20 mouse cellular contexts compared by ENCODE assay signal in genomic region chr4:123451991-123452390, GRCm38 (mm10).
"Had no signal": no experiment of that assay in that cellular context is flagged by ENCODE, and none has a peak within 500 bp of the region (broad histone marks: within the 10 kb centered on the region; RNA-seq: fewer than 3 reads in every experiment).

No protein-coding gene starts in this region.

- H3K9me3 ChIP-seq: lung, embryonic 15.5 days; megakaryocyte, embryonic 14.5 days; midbrain, embryonic 13.5 days; midbrain, embryonic 15.5 days; neural tube, embryonic 13.5 days; neural tube, embryonic 15.5 days had no signal

- H3K27ac ChIP-seq: lung, embryonic 15.5 days; macrophage; midbrain, embryonic 13.5 days; midbrain, embryonic 15.5 days; neural tube, embryonic 13.5 days; neural tube, embryonic 15.5 days had no signal

- DNase-seq: liver, postnatal 0 days; lung, adult 2 months; lung, postnatal 14 days; lung, postnatal 36 days; retina, postnatal 1 day; right cerebral cortex, adult 18-20 months; right cerebral cortex, postnatal 25 days; right cerebral cortex, postnatal 4 days; spleen, adult 18-20 months; thymus, adult 18-20 months; thymus, postnatal 14 days; thymus, postnatal 4 days had no signal

- H3K27me3 ChIP-seq: lung, embryonic 15.5 days; megakaryocyte, embryonic 14.5 days; midbrain, embryonic 13.5 days; midbrain, embryonic 15.5 days; neural tube, embryonic 13.5 days; neural tube, embryonic 15.5 days had no signal

- H3K4me3 ChIP-seq: lung, embryonic 15.5 days; megakaryocyte, embryonic 14.5 days; midbrain, embryonic 13.5 days; midbrain, embryonic 15.5 days; myocyte; neural tube, embryonic 13.5 days; neural tube, embryonic 15.5 days had no signal

- H3K4me1 ChIP-seq: lung, embryonic 15.5 days; megakaryocyte, embryonic 14.5 days; midbrain, embryonic 13.5 days; midbrain, embryonic 15.5 days; neural tube, embryonic 13.5 days; neural tube, embryonic 15.5 days had no signal
